Mouse (Mus musculus): ENCODE results near the gene Acacb.

Gene Acacb

GRCm38 (mm10) chr5:114176548-114177400 is 30.4 kb downstream of the Acacb start:
- in situ Hi-C loops (cut with MboI): no loop called here

GRCm38 (mm10) chr5:114177966-114178719 is 31.8 kb downstream of the Acacb start:
- in situ Hi-C loops (cut with MboI): no loop called here

DNA sequence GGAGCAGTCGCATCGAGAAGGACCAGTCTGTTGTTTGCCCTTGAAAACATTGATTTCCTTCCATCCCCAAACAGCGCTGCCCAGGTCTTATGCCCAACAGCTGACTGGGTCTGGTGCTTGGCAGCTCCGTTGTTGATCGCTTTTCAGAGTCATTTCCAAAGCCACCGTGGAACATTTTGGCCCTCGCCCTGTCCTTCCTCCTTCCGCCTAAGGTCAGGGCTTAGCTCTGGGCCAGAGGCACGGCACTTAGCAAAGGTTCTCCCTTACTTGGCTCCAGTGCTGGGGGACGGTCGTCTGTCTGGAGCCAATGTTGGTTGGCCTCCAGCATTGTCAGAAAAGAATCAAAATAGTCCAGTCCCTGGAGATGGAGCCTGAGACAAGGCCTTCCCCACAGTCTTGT is 33.2 kb downstream of the Acacb start:
- in situ Hi-C loops (cut with MboI): no loop called here

DNA sequence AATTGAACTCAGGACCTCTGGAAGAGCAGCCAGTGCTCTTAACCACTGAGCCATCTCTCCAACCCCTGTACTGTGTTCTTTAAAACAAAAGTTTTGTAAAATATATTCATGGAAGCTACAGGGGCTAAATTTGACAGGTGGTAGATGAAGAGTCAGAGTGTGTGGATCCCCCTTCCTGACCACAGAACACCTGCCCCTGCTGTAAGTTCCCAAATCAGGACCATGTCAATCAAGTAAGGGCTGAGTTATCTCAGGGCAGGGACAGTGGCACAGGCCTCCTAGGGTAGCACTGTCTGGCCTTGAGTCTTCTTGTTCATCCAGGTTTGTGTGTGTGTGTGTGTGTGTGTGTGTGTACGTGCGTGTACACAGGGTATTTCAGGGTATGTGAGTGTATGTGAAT is 37.2 kb downstream of the Acacb start:
- in situ Hi-C loops (cut with MboI): no loop called here

- in situ Hi-C loops (cut with MboI): no loop called here
Observed at GRCm38 (mm10) chr5:114187108-114187507, 40.8 kb downstream of the Acacb start.

- in situ Hi-C loops (cut with MboI): no loop called here
Observed at GRCm38 (mm10) chr5:114188900-114189464, 42.6 kb downstream of the Acacb start.

- in situ Hi-C loops (cut with MboI): no loop called here
Observed at GRCm38 (mm10) chr5:114194161-114194560, 47.8 kb downstream of the Acacb start.

DNA sequence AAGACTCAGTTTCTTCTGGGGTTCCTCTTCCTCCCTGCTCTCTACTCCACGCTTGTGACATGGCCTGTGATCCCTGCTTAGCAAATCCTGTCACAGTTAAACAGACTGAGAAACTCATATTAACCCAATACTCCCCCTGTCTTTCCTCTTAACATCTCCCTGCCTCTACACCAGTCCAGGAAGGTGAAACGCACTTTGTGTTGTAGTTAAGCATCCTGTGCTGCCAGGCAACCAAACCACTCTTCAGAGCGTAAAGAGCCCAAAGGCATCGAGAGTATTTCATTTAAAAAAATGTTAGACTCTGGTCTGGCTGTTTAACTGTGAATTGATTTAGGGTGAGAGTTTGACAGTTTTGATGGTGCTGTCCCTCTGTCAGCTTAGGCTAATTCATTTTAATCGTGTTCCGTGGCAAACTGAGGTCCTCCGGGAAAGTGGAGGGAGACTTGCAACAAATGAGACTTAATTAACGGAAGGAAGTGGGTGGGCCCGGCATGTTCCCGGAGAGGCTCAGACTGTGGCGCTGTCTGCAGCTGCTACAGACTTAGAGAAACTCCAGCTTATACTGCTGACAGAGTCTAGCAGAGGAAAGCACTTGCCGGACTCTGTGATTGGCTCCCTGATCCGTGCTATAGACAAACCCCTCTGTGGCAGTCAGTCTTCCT is 52.9 kb downstream of the Acacb start:
- in situ Hi-C loops (cut with MboI): no loop called here

GRCm38 (mm10) chr5:114206158-114206557 is 59.8 kb downstream of the Acacb start:
- in situ Hi-C loops (cut with MboI): no loop called here

DNA sequence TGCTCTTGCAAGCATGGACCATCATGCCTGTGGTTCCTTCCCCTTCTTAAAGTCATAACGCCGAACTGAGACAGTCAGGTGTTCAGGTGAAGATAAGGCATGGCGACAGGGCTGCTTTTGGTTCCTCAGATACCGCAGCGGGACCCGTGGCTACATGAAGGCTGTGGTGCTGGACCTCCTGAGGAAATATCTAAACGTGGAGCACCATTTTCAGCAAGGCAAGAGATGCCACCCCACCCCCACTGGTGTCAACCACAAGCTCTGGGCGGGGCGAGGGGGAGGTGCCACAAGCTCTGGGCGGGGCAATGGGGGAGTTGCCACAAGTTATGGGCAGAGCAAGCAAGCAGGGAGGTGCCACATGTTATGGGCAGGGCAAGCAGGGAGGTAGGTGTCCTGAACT is 66.8 kb downstream of the Acacb start:
- in situ Hi-C loops (cut with MboI): no loop called here

DNA sequence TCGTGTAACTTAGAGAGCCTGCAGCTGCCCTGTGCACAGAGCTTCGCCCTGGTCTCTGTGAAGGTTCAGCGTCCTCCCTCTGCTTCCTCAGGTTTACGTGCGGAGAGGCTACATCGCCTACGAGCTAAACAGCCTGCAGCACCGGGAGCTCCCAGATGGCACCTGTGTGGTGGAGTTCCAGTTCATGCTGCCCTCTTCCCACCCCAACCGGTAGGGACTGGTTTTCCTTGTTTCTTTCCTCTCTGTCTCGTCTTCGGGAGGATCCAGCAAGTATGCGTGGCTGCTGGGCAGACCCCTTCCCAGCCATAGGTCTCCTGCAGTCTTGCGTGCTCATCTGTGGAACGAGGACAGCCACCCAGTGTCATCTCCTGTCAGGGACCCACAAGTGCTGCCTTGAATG is 72.4 kb downstream of the Acacb start:
- in situ Hi-C loops (cut with MboI): no loop called here

- in situ Hi-C loops (cut with MboI): no loop called here
Observed at GRCm38 (mm10) chr5:114226051-114226450, 79.7 kb downstream of the Acacb start.

- in situ Hi-C loops (cut with MboI): no loop called here
Observed at GRCm38 (mm10) chr5:114228901-114229300, 82.6 kb downstream of the Acacb start.

GRCm38 (mm10) chr5:114238924-114239323 is 92.6 kb downstream of the Acacb start:
- in situ Hi-C loops (cut with MboI): no loop called here

DNA sequence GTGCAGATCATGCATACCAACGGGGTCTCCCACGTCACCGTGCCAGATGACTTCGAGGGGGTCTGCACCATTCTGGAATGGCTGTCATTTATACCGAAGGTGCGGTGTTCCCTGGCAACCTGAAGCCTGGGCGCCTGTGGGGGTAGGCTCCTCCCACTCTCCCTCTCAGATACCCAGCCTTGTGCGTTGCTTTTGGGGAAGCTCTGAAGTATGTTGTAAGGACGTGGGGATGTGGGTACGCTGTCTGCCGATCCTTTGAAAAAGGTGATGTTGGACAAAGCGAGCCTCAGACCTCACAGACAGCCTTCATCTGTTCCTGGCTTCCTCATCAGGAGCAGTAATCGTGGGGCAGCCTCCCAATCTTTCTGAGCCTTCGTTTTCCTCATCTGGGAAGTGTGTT is 93.4 kb downstream of the Acacb start:
- in situ Hi-C loops (cut with MboI): no loop called here

GRCm38 (mm10) chr5:114246465-114246864 is 100.1 kb downstream of the Acacb start:
- in situ Hi-C loops (cut with MboI): no loop called here

- in situ Hi-C loops (cut with MboI): no loop called here
Observed at GRCm38 (mm10) chr5:114248174-114248589, 101.8 kb downstream of the Acacb start.

GRCm38 (mm10) chr5:114259495-114259894 is 113.2 kb downstream of the Acacb start:
- in situ Hi-C loops (cut with MboI): no loop called here

GRCm38 (mm10) chr5:114261494-114261893 is 115.2 kb downstream of the Acacb start:
- in situ Hi-C loops (cut with MboI): no loop called here

- in situ Hi-C loops (cut with MboI): no loop called here
Observed at GRCm38 (mm10) chr5:114264030-114264459, 117.7 kb downstream of the Acacb start.

- in situ Hi-C loops (cut with MboI): no loop called here
Observed at GRCm38 (mm10) chr5:114264791-114265190, 118.5 kb downstream of the Acacb start.

DNA sequence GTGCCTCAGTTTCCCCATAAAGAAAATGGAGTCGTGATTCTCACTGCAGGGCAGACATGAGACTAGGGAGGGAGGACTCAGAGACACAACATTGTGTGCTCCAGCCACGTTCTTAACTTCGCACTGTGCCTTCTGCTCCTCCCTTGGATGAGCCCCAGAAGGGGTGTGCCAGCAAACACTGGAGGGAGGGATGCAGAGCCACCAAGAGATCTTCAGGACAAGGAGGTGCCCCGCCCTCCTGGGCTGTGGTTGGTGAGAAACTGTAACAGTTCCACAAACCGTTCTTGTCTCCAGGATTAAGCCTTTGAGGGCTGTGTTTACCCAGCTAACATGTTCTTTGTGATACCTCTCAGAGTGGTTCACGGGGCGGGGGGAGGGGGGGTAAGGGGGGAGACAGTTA is 122.3 kb downstream of the Acacb start:
- in situ Hi-C loops (cut with MboI): no loop called here

Data from mature B cell (primary cell).